Mouse (Mus musculus) v-Abl transformed pro-B cells (cell line): ENCODE data around the gene Slc30a7.
"Not testable (repeated sequence)": the region's sequence is repeated elsewhere in the genome, so short reads cannot be mapped to it uniquely, and the experiment has no call there.

Experiments used
- in situ Hi-C, 2 experiments: fragments of 400-800 bp; cut with MboI; formaldehyde crosslinking; loops; one replicate each; pipeline ENCODE4 v1.15.1; 2025; ENCODE audit not compliant: unreplicated experiment in 2 of 2

Gene Slc30a7

DNA sequence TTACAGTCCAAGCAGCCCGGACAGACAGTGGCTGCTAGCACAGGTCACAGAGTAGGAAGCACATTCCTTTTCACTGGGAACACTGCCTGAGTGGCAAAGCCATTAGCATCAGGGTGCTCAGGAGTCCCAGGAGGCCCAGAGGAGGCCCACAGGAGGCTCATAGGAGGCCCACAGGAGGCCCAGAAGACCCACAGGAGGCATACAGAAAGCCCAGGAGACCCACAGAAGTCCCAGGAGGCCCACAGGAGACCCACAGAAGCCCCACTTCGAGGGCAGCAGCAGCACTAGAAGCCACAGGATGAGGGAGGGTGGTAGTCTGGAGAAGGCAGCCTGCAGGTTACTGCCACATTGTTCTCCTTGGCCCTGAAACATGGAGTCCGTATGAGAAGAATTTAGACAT, 54.1 kb downstream of the Slc30a7 start:
- in situ Hi-C loops: loop anchor here in 1 of 2 experiments (25.0 kb wide), 1 partner anchor 1191 kb away; no protein-coding TSS in a partner anchor

DNA sequence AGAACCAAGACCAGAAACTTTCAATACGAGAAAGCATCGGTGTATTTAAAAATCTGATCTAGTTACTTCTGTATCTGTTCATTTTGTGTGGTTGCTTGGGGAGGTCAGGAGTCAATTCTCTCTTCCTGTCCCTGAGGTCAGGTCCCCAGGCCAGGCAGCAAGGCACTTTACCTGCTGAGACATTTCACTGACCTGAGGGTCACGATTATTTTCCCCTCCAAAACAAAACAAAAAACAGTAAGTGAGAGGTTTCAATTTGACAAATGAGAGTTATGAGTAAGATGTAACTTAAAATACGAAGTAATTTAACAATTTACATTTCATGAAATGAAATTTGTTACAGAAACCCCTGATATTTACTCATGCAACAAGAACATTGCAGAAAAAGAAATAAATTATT, 54.9 kb downstream of the Slc30a7 start:
- in situ Hi-C loops: loop anchor here in 1 of 2 experiments (25.0 kb wide), 1 partner anchor 1190 kb away; no protein-coding TSS in a partner anchor

DNA sequence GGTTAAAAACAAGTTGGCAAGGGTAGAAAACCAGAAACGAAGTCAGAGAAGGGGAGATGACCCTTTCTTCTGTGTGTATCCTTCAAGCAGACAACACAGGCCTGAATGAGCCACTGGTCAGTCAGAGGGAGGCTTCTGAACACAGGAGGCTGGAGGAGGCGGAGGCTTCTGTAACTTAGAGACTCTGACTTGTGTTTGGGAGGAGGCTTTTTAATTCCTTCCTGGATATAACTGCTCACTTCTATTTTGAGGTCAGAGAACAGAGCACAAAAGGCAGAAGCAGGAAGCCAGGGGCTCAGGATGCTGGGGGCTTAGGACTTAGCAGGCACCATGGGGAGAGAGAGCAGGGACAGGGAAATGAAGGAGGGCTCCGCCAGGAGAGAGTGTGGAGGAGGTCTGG, 56.0 kb downstream of the Slc30a7 start:
- in situ Hi-C loops: loop anchor here in 1 of 2 experiments (25.0 kb wide), 1 partner anchor 1189 kb away; no protein-coding TSS in a partner anchor

DNA sequence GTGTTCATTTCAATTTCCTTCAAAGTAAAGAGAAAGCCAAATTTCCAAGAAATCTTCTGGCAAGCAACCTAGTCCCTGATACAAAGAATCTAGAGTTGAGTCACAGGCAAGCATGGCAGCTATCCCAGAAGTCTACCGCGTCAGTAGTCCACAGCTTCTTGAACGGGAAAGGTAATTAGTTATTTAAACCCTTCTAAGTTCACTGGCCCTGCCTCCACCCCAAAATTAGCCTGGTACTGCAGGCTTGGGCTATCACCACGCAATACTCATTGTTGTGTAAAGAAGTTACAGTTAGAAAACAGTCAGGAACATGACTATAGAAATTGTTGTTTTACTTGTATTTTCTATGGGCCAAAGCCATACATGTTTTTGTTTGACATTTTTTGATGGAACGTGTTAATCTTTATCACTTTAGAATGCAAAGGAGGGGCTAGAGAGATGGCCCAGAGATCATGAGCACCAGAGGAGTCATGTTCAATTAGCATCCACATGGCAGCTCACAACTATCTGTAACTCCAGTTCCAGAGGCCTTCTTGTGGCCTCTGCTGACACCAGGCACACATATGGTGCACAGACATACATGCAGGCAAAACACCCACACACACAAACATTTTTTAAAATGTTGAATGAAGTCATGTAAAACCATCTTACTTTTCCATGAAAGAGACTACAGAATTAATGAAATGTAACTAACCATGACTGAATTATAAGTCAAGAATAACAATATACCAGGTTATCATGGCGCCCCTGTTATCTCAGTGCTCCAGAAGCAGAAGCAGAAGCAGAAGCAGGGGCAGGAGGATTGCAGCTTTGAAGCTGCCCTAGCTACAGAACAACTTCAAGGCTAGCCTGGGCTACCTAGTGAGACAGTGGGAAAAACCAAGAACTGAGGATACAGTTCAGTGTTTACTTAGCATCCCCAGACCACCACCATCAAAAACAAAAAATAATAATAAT, 57.0 kb downstream of the Slc30a7 start:
- in situ Hi-C loops: loop anchor here in 1 of 2 experiments (25.0 kb wide), 1 partner anchor 1188 kb away; no protein-coding TSS in a partner anchor

DNA sequence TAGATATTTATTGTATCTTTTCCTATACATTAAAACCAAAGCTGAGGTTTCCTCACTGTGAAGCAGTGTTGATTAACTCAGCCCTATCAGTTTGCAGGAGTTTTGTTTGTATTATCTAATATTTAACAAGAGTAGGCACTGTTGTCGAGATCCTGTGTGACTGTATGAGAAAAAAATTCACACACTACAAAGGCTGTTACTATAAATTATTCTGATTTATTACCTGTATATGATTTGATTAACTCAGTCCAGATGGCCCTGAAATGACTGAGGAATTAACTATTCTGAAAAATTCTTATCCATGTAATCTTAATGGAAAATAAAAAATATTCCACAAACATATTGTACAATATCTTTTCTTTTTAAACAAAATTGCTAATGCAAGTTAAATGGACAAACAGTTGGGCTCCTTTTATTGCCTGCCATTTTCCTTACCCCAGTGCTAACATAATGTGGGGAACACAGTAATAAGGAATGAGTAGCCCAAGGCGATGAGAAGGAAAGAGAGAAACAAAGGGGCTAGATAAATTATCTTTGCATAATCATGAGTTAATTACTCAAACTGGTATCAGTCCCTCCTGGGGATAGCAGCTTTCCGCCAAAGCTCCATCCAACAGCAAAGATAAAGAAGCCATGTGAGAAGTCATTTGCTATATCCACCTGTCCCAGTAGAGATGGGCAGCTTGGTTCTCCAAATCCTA, 57.8 kb downstream of the Slc30a7 start:
- in situ Hi-C loops: no loop called here

DNA sequence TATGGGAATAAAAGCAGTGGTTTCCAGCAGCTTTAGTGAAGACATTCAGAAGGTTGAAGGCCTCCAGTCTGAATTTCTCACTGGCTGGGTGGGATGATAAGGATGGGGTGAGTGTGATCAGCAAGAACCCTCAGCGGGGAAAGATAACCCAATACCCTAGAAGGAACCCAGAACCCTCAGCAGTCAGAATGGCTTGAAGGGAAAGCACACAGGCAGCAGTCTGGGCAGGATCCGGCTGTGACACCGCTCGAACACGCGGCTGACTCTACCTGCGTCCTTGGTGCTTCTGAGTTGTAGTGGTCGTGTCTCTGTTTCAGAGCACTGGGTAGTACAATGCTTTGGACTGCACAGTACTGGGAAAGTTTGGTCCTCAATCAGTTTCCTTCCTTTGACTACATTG, 60.9 kb downstream of the Slc30a7 start:
- in situ Hi-C loops: no loop called here

DNA sequence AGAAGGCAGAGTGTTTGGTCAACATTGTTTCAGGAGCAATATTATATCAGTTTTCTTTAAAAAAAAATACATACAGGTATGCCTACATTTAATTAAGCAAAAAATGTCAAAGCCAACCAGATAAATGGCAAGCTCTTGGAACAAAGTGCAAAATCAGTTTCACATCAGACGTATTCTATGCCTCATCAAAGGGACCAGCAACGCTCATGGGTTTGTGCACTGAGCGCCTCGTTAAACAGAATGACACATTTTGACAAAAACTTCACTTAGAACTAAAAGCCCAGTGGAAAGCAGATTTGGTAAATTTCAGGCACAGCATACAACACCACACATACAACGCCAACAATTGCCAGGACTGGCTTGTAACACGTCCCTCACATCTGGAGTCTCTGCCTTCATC, 62.8 kb downstream of the Slc30a7 start:
- in situ Hi-C loops: no loop called here

DNA sequence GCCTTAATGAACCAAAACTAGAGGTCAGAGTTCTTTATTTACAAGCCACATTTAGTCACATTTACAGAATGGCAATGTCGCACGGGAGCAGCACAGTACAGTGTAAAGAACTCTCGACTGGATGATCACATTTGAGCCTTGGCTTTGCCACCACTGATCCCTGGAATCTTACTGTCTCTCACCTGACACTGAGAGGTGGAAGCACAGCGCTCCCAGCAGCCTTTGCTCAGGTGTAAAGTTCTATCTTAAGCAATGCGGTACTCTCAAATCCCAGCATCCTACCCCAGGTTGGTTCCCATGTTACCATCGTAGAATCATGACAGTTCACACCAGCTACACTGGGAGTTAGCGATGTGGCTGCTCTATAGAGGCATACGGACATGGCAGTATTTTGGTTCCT, 65.7 kb downstream of the Slc30a7 start:
- in situ Hi-C loops: no loop called here

DNA sequence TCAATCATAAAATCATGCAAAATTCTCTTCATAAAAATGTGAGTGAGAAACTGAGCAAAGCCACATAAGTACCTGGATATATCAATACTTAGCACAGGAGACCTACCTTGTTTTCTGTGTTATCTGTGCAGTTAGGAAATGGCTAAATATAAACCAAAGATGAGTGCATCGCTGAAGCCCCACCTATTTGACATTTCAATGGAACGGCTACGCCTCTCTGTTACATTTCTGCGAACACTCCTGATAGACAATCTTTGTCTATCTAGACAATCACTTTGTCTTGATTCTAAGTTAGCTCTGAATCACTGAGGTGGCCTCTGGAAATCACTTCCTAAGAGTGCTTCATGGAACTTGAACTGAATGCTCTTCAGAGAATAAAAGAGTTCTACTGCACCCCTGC, 66.7 kb downstream of the Slc30a7 start:
- in situ Hi-C loops: no loop called here

DNA sequence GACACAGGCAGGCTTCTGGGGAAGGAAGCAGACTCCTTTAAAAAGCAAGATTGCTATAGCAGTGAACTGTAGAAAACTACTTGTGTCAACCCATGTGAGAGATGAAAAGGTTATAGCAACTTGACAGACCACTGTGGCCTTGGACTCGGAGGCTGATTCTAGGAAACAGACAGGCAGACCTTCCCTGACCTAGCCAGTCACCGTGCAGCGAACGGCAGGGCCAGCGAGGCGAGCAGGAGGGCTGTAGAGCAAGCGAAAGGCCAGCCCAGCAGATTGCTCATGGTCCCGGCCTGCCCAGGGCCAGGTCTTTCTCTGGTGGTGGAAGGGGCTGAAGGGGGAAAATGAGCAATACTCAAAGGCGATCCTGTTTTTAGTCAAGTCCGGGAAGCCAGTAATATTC, 69.4 kb downstream of the Slc30a7 start:
- in situ Hi-C loops: loop anchor here in 1 of 2 experiments (5.0 to 10.0 kb wide), 2 partner anchors 133 to 226 kb away; no protein-coding TSS in a partner anchor

DNA sequence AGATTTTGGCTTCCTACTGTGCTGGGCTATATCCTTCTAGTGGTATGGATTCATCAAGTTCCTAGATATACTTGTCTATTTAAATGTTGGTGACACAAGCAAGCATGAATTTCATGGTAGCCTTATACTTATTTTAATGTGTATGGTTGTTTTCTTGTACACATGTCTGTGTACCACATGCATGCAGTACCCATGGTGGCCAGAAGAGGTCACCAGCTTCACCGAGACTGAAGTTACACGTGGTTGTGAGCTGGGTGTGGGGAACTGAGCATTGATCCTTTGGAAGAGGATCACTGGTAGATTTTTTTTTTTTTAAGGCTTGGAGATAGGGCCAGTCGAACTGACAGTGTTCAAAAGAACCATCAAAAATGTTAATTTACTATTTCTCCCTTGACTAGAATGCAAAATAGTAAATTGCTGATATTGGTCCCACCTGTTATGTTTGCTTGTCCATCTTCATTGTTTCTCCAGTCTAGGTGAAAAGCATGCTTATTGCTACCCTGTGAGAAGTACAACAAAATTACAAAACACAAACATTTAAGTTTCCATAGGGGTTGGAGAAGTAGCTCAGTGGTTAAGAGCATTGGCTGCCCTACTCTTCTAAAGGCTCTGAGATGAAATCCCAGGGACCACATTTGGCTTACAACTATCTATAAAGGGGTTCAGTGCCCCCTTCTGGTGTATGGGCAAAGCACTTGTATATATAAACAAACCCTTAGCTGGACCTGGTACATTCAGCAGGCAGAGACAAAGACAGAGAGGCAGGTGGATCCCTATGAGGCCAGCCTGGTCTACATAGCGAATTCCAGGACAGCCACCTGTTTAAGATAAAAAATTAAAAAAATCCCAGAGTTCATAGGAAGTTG, 70.2 kb downstream of the Slc30a7 start:
- in situ Hi-C loops: loop anchor here in 1 of 2 experiments (5.0 to 10.0 kb wide), 2 partner anchors 132 to 225 kb away; no protein-coding TSS in a partner anchor

DNA sequence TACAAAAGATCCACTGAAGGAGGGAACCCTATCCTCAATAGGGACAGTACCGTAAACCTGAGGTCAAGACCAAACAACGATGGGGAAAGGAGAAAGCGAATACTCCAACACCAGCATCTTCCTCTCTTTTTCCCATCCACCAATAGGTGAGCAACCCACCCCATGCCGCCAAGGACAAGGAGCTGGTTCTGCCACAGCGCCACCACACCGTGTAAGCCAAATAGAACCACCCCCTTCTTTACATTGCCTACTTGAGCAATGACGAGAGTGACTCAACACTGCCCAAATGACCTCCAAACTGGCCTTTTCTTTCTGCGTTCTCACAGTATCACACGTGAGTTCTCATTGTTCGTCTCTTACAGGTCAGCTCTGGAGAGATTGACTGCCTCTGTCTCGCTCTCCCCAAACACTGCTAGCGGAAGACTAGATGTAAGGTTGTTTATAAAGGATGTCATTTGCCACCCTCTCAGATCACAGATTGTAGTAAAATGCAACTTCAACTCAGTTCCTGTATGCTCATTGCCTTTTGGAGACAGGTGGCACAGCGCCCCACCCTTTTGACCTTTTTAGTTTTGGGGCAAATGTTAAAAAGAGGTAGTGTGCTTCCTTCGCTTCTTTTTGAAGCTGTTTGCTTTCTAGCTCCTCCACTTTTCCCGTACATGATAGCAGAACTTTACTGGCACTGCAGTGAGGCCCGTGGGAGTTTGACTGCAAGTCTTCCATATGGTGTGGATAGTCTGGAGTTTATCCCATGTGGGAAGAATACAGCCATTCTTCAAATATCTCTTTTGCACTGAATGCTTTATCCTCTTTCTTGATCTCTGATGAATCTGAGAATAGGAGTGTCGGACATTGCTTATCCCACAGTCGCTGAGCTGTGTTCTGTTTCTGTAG, 73.7 kb downstream of the Slc30a7 start:
- in situ Hi-C loops: loop anchor here (5.0 to 10.0 kb wide), 3 partner anchors 129 to 271 kb away; no protein-coding TSS in a partner anchor

DNA sequence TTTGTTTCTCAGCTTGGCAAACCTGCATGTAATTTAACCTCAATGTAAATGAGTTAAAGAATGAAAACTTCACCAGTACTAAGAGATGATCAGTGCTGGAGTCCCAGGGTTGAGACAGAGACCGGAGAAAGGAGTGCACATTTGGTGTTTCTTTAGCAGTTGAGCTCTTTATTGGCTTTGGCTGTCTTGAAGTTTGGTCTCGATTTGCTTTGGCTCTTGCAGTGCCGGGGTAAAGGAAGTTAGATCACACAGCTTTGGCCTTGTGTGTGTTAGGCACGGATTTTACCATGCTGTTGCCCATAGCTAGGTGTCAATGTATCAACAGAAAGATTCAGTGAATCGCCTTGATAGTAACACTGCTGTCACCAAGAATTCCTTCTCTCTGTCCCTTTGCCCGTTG, 75.5 kb downstream of the Slc30a7 start:
- in situ Hi-C loops: loop anchor here (5.0 to 10.0 kb wide), 3 partner anchors 127 to 269 kb away; no protein-coding TSS in a partner anchor

DNA sequence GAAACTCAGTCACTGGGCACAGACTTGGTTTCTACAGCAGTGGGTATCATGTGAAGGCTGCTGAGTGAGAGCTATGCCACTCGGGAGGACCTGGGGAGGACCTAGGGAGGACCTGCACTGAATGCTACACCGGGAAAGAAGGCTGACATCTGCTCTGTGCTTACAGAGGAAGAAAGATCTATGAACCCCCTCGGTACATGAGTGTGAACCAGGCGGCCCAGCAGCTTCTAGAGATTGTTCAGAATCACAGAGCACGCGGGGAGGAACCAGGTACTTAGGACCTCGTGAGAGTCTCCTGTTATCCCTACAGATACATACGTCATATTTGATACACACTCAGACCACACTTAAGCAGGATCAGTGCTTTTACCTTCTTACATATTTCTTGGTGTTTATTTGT, 80.7 kb downstream of the Slc30a7 start:
- in situ Hi-C loops: no loop called here

DNA sequence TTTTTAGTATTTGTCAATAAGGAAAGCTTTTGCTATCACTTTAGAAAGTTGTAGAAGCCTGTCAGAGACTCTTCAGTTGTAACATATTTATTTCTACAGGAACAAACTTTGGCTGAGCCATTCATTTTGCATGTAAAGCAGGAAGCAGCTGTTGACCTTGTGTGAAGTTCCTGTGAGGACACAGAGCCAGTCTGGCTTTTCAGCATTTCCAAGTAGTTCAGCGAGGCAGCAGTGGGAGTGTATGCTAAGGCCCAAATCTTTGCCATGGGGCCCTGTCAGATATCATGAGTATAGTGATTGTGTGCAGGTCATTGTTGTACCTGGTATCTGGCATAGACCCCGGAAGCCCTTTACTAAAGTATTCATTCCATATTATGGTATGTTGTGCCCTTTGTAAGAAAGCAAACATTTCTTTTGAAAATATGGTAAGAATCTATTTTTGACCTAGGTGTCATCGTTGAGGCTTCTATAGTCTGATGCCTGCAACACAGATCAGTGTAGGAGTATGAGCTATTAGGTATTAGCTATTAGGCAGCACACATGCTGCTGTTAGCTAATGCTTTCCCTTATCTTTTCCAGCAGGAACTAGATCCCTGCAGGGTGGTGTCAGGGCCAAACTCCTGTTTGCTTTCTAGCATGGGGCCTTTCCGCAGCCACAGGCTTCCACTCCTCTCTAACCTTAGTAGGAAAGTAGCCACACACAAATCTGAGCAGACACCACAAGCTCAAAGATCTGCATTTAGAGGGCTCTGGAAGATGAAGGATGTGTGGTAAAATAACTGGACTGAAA, 82.6 kb downstream of the Slc30a7 start:
- in situ Hi-C loops: no loop called here

DNA sequence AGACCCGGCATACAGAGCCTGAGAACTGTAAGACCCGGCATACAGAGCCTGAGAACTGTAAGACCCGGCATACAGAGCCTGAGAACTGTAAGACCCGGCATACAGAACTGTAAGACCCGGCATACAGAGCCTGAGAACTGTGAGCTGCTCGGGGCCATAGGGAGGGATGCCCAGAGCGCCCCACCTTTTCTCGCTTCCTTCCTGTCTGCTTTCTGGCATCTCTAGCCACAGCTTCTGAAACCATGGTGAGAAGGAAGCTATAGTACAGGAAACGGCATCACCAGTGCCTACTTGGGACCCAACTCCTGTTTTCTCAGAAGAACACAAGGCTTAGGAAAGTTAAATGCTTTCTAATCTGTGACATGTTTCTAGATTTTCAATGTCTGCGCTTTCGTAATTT, 99.8 kb downstream of the Slc30a7 start:
- in situ Hi-C loops: not testable (repeated sequence)

DNA sequence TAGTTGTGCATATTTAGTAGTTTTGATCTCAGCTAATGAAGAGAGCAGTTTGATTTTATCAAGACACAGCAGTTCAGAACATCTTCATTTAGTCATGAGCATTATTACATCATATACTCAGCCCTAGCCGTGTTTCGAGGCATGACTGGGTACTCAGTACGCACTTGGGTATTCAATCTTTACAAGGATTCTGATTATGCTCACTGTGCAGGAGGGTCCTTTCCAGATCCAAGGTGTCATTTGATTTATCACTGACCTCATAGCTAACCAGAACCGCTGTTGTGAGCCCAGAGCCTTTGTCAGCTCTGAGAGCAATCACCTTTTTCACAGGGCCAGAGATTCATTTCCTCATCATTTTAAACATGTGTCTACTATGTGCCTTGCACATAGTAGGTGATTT, 101.6 kb downstream of the Slc30a7 start:
- in situ Hi-C loops: no loop called here

DNA sequence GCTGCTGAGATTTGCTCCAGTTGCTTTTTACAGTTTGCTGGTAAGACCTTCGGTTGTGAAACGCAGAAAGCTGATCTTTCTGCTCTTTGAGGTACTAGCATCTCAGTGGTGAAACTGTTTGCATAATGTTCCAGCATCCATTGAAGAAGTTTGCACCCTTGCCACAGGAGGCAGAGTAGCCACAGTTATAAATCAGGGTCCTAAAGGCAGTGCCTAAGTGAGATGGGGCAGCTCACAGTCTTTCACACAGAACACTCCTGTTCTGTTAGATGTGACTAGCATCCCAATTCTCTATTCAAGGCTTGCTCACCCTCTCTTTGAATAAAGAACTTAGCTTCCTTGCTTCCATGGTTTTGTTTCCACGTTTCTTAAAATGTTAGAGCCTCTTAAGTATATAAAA, 102.1 kb downstream of the Slc30a7 start:
- in situ Hi-C loops: no loop called here
